Mouse (Mus musculus) midbrain, embryonic 12.5 days (tissue): ENCODE data around the gene Kcnip1. TPM values are rescaled to one million over a fixed set of nuclear protein-coding genes. Genes with fewer than 3 reads are reported as not detected.
A peak's percentile ranks its signal among the peaks of the same experiment; 100 is the strongest.

Experiments used
- ATAC-seq: fragments of 200-750 bp; cut with Nextera tagmentation; 2 replicates; pipeline ENCODE4 v1.8.0; 2017; ENCODE audit warnings: low read depth, moderate TSS enrichment, moderate library complexity; ENCODE audit not compliant: low FRiP score
- H3K27ac ChIP-seq: fragments of 300-500 bp; sonication (generic); replicated peaks from 2 replicates; pipeline ENCODE4 v1.5.1; 2016; ENCODE audit warnings: mild to moderate bottlenecking
- H3K27me3 ChIP-seq: fragments of 300-500 bp; sonication (generic); 2 replicates; pipeline ENCODE4 v1.6.1; 2016; ENCODE audit warnings: mild to moderate bottlenecking
- H3K36me3 ChIP-seq: fragments of 300-500 bp; sonication (generic); 2 replicates; pipeline ENCODE4 v1.6.1; 2016
- H3K4me1 ChIP-seq: fragments of 300-500 bp; sonication (generic); 2 replicates; pipeline ENCODE4 v1.6.1; 2016
- H3K4me2 ChIP-seq: fragments of 300-500 bp; sonication (generic); replicated peaks from 2 replicates; pipeline ENCODE4 v1.6.1; 2016; ENCODE audit warnings: mild to moderate bottlenecking, moderate library complexity
- H3K4me3 ChIP-seq: fragments of 300-500 bp; sonication (generic); 2 replicates; pipeline ENCODE4 v1.5.1; 2016; ENCODE audit warnings: mild to moderate bottlenecking
- H3K9ac ChIP-seq: fragments of 300-500 bp; sonication (generic); replicated peaks from 2 replicates; pipeline ENCODE4 v1.6.1; 2016; ENCODE audit warnings: mild to moderate bottlenecking, moderate library complexity
- H3K9me3 ChIP-seq: fragments of 300-500 bp; sonication (generic); 2 replicates; pipeline ENCODE4 v1.6.1; 2016; ENCODE audit warnings: mild to moderate bottlenecking
- WGBS: fragments of 180-500 bp; shearing (Covaris S2); methylation state at CpG from one replicate; pipeline ENCODE4 v1.1.7; 2016; 5-methylcytosine and 5-hydroxymethylcytosine counted together
- polyA plus RNA-seq: library from polyadenylated mRNA; unstranded; fragments of >200 nt; fragmentation: Nextera tagmentation; extraction: Ambion mirVana; gene quantifications from 2 replicates; pipeline ENCODE4 v1.2.1, GENCODE M21; 2016

The Kcnip1 gene
- 15.0 and 15.5 TPM in 2 replicates for polyA plus RNA-seq

DNA sequence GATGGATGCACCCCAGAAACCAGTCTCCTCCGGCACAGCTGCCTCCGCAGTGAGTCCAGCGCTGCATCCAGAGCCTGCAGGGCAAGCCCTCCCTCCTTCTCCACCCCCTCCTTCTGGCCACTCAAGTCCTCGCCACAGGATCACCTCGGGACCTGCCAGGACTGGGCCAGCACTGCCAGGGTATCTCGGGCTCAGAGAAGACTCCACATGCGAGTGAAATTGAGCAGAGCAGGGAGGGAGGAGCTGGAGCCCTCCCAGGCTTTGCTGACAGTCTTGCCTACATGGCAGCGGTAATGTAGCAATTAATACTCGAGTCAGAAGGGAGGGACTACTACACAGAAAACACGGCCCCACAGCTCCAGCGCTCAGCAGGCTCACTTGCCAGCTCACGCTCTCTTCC, at the start of gene Kcnip1:
Gene Kcnip1 (minus strand): TSS at position 215 of the 400 bp plus-strand sequence.
- no peaks in the 10 kb centered on the region for H3K36me3 ChIP-seq
- ATAC-seq = peak; percentile 49
- no peaks in the 10 kb centered on the region for H3K9me3 ChIP-seq
- H3K9ac ChIP-seq = no peak within 1 kb of the TSS; the same call in 1 of the 2 replicates
- no peak within 1 kb of the TSS for H3K4me3 ChIP-seq
- H3K27me3 ChIP-seq = no peaks in the 10 kb centered on the region
- peak within 1 kb of the TSS; percentile 3; the same call in 1 of the 2 replicates for H3K4me2 ChIP-seq
- no peak within 1 kb of the TSS for H3K27ac ChIP-seq
- peaks cover 12% of the 10 kb centered on the region; the same call in 1 of the 2 replicates for H3K4me1 ChIP-seq
- 30% methylated on average over 12 of the region's 12 CpGs for WGBS

DNA sequence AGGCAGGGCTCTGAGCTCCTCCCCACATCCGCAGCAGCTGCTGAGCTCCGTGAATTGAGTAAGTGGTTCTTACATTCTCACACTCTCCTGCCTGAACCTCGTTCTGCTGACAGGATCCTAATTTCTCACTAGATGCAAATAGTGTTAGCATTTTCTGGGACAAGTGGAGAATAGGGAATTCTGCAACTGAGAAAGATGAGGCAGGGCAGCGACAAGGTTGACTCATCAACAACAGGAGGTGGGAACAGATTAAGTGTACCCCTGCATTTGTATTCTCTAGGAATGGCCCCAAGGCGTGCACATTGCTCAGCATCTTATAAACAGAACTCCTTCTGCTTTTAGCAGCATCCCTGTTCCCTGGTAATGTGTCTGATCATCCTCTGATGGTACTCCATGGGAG, 47.1 kb upstream of the Kcnip1 start:
- H3K9ac ChIP-seq = no peak overlapping the region
- H3K4me3 ChIP-seq = no peak overlapping the region
- no peaks in the 10 kb centered on the region for H3K36me3 ChIP-seq
- WGBS = 86% methylated on average over 5 of the region's 5 CpGs
- H3K4me1 ChIP-seq = no peaks in the 10 kb centered on the region
- no peaks in the 10 kb centered on the region for H3K27me3 ChIP-seq
- no peak for ATAC-seq
- no peaks in the 10 kb centered on the region for H3K9me3 ChIP-seq
- no peak overlapping the region for H3K4me2 ChIP-seq
- H3K27ac ChIP-seq = no peak overlapping the region

DNA sequence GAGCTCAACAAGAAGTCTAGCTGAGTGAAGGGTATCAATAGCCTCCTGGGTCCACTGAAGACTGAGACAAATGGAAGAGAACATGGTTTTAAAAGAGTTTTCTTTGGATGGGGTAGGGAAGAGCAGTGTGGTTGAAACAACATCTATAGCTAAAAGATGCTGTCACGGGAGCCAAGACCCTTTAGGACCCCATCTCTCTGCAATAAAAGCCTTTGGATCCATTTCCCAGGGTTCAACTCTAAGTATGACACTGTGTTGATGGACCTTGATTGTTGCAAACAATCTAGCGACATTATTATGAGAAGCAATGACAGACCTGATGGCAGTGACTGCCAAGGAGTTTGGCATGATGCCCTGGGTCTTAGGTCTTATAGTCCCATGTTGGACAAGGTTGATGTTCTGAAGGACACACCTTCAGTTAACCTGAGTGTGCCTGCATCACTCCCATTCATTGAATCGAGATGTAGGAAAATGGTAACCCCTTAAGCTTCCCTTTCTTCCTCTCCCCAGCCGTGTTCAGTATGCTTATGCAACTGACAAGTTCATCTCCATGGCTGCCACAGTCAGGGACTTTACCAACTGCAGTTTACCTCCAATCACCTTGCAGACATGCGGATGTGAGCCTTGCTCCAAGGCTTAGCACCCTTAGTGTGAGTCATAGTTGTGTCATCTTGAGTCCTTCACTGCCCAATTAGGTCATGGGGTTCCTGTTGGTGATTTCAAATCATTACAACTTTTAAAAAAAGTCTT, 43.1 kb upstream of the Kcnip1 start:
- 83% methylated on average over 5 of the region's 5 CpGs for WGBS
- no peak for ATAC-seq

DNA sequence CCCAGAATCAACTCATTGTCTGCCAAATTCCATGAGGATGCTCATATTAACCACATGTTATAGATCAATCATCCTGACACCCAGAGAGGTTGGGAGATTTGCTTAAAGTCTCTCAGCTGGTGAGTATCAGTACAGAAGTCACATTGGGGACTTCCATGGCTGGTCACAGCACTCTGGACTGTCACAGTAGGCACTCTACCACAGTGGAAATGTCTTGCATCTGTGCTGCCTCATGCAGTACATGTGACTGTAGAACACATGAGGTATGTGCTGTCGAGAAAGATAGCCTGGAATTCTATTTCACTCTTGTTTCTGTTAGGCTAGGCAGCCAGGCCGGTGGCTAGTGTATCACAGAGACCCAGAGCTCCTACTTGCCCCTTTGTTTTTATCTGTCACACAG, 41.8 kb upstream of the Kcnip1 start:
- Histone ChIP-seq H3K4me3 (no peak overlapping the region), H3K27ac (no peak overlapping the region), H3K9ac (no peak overlapping the region), H3K36me3 (no peaks in the 10 kb centered on the region), H3K4me2 (no peak overlapping the region), H3K9me3 (no peaks in the 10 kb centered on the region), H3K27me3 (no peaks in the 10 kb centered on the region), H3K4me1 (no peaks in the 10 kb centered on the region)
- no peak for ATAC-seq
- 76% methylated on average over 2 of the region's 2 CpGs for WGBS

More for the DNA sequence above, 43.1 kb upstream of the Kcnip1 start:
- Histone ChIP-seq H3K27me3 (no peaks in the 10 kb centered on the region), H3K4me1 (no peaks in the 10 kb centered on the region), H3K4me3 (no peak overlapping the region), H3K27ac (no peak overlapping the region), H3K36me3 (no peaks in the 10 kb centered on the region), H3K4me2 (no peak overlapping the region), H3K9me3 (no peaks in the 10 kb centered on the region), H3K9ac (no peak overlapping the region)

DNA sequence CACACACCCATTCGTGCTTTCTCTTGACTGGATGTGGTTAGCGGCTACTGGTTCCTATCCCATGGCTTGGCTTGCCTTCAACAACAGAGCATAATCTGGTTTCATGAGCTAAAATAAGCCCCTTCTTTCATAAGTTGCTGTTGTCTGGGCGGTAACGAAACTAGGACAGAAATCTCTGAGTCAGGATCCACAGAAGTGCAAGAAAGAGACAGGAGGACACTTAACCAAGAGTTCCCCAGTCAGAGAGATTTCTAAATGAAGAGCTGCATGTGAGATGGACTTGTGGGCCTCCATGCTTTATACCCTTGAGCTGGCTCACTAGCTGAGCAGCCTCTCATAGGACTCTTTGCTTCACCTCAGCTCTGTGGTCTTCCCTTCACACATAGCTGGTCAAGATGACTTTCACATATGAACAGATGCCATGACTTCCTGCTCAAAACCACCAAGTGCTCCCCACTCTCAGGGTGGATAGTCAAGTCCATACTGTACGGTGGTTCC, 41.1 kb upstream of the Kcnip1 start:
- no peak for ATAC-seq
- H3K27me3 ChIP-seq = no peaks in the 10 kb centered on the region
- no peaks in the 10 kb centered on the region for H3K36me3 ChIP-seq
- no peak overlapping the region for H3K4me3 ChIP-seq
- H3K4me2 ChIP-seq = no peak overlapping the region
- H3K4me1 ChIP-seq = no peaks in the 10 kb centered on the region
- H3K9me3 ChIP-seq = no peaks in the 10 kb centered on the region
- H3K9ac ChIP-seq = no peak overlapping the region
- no peak overlapping the region for H3K27ac ChIP-seq
- WGBS = 99% methylated on average over 5 of the region's 5 CpGs

DNA sequence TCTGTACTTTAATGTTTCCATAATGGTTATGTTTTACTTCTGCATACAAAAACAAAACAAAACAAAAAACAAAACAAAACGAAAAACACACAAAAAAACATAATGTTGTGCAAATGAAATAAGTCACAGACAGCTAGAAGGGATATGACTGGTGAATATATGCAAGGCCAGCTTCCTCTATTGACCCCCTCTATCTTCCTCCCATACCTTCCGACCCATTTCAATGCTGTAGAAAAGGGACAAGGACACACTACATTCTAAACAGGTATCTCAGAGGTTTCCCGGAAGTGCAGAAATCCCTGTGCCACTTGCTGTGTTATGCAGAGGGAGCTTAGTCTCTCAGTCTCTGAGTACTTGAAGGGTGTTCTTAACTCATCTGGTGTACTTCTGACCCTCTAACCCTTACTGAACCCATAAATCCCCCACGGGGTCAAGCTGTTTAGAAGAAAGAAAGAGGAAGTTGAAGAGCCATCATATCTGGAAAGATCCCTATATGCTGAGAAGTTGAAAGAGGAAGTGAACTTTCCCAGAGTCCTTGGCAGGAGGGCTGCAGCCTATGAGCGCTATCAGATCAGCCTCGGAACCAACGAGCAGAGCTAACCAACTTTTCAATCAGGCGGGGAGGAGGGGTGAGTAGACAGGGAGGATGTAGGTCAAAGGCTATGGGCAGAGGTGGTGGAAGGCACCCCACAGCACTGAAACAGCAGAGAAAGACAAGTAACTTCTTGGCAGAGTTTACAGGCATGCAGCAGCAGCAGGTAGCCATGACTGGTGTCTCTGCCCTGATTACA, 38.3 kb upstream of the Kcnip1 start:
- H3K27ac ChIP-seq = no peak overlapping the region
- H3K9ac ChIP-seq = no peak overlapping the region
- no peaks in the 10 kb centered on the region for H3K4me1 ChIP-seq
- no peak overlapping the region for H3K4me3 ChIP-seq
- H3K4me2 ChIP-seq = no peak overlapping the region
- no peaks in the 10 kb centered on the region for H3K27me3 ChIP-seq
- ATAC-seq = no peak
- H3K9me3 ChIP-seq = no peaks in the 10 kb centered on the region
- 75% methylated on average over 8 of the region's 8 CpGs for WGBS
- H3K36me3 ChIP-seq = no peaks in the 10 kb centered on the region

DNA sequence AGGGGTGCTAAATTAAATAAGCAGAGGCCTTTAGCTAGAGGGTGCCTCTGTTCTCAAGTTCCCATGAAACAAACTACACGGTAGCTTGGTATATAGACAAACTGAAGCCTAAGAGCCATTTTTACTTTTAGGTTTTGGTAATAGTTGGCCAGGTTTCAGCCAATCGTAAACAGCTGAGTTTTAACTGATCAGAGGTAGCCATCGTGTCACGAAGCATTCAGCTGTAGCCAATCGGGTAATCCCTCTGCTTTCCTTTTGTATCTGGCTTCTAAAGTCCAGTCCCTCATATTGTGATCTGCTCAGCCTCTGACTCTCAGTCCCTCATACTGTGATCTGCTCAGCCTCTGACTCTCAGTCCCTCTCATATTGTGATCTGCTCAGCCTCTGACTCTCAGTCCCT, 36.7 kb upstream of the Kcnip1 start:
- no peaks in the 10 kb centered on the region for H3K36me3 ChIP-seq
- H3K4me2 ChIP-seq = no peak overlapping the region
- H3K27me3 ChIP-seq = no peaks in the 10 kb centered on the region
- no peak overlapping the region for H3K4me3 ChIP-seq
- WGBS = 40% methylated on average over 5 of the region's 5 CpGs
- H3K9me3 ChIP-seq = no peaks in the 10 kb centered on the region
- no peak overlapping the region for H3K27ac ChIP-seq
- H3K9ac ChIP-seq = no peak overlapping the region
- no peak for ATAC-seq
- H3K4me1 ChIP-seq = no peaks in the 10 kb centered on the region

DNA sequence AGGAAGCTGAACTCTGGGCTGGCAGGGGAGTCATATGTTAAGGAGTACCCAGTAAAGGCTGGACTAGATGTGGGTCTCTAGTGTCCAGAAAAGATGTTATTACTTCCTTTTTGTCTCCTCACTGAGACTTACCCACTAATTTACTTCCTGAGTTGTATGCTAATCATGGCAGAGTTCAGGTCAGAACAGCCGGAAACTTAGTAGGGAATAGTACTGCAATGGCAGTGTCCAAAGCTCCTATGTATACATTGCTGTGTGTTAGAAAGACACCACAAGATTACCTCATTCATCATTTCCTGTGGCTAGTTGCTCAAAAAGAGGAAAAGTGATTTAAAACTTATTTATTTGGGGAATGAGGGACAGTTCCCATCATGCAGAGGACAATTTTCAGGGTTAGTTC, 32.1 kb upstream of the Kcnip1 start:
- no peaks in the 10 kb centered on the region for H3K9me3 ChIP-seq
- no peak overlapping the region for H3K27ac ChIP-seq
- H3K36me3 ChIP-seq = no peaks in the 10 kb centered on the region
- no peak overlapping the region for H3K9ac ChIP-seq
- no peaks in the 10 kb centered on the region for H3K4me1 ChIP-seq
- ATAC-seq = no peak
- H3K4me3 ChIP-seq = no peak overlapping the region
- H3K27me3 ChIP-seq = no peaks in the 10 kb centered on the region
- H3K4me2 ChIP-seq = no peak overlapping the region
- WGBS = 92% methylated on average over 1 of the region's 1 CpGs

DNA sequence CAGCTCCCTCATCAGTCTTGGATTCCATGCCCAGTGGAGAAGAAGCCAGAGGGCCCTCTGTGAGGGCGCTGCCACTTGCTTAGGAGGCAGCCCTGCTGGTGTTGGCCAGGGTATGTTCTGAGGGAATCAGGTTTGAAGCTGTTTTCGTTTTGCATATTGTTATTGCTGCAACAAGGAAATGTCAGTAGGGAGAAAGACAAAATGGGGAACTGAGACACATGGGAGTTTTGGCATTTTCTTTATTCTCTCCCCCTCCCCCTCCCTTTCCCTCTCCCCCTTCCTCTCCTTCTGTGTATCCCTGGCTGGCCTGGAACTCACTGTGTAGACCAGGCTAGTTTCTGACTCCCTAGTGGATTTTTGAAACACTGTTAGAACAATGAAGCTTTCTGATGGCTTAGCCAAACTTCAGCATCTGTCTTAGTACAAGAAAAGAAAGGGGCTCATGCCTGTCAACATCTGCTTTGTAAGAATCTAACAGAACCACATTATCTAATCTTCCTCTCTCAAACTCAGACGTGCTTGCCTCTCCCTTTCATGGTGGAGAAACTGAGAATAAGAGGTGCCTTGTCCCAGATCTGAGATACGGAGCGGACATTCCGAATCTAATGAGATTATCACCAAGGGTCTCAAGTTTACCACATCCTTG, 19.2 kb upstream of the Kcnip1 start:
- Histone ChIP-seq H3K4me3 (no peak overlapping the region), H3K9me3 (no peaks in the 10 kb centered on the region), H3K9ac (no peak overlapping the region), H3K36me3 (no peaks in the 10 kb centered on the region), H3K27ac (no peak overlapping the region), H3K27me3 (no peaks in the 10 kb centered on the region), H3K4me1 (no peaks in the 10 kb centered on the region), H3K4me2 (no peak overlapping the region)
- WGBS = 62% methylated on average over 6 of the region's 6 CpGs
- ATAC-seq = no peak

DNA sequence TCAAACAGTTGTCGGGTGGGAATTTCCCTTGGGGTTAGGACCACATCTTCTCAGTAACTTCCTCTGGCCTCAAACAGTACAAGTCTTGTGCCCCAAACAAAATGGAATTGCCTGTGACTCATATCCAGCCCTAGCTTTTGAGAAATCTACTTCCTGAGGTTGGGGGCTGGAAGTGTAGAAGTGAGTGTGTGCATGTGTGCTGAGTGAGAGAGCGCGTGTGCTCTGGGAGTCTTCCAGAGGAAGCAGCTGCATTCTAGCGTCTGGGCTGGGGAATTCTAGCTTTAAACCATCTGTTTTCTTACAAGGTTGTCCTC, 17.9 kb upstream of the Kcnip1 start:
- no peaks in the 10 kb centered on the region for H3K4me1 ChIP-seq
- H3K4me3 ChIP-seq = no peak overlapping the region
- H3K27ac ChIP-seq = no peak overlapping the region
- H3K27me3 ChIP-seq = no peaks in the 10 kb centered on the region
- no peak for ATAC-seq
- H3K9me3 ChIP-seq = no peaks in the 10 kb centered on the region
- H3K36me3 ChIP-seq = no peaks in the 10 kb centered on the region
- H3K9ac ChIP-seq = no peak overlapping the region
- 84% methylated on average over 4 of the region's 4 CpGs for WGBS
- H3K4me2 ChIP-seq = no peak overlapping the region

DNA sequence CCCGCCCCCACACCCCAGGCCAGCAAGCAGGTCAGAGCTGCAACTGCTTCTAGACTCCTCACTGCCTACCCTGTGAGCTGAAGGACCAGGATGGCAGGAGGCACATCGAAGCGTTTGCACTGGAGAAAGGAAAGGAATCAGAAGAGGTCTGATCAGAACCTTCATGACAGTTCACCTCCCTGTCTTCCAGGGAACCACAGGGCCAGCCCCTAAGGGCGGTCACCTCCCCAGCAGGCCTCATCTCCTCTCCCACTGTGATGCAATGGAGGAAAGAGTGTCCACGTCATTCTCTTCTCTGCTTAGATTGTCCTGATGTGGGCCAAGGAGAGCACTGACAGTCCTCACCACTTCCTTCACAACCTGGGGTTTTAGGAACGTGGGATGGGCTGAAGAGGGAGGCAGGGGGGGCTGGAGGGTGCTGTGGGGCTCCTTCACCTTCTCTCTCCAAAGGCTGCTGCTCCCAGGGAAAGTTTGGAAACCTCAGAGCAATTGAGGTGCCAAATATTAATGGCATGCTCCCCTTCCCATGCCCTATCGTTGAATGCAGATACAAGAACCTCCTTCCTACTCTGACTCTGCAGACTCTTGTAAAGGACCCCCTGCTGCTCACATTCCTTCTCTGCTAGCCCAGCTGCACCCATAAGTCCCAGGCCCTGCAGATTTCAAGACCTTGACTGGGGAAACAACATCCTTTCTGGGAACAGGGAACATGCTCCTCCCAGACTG, 17.3 kb upstream of the Kcnip1 start:
- no peak for ATAC-seq
- 75% methylated on average over 7 of the region's 7 CpGs for WGBS
- H3K27ac ChIP-seq = no peak overlapping the region

More for the DNA sequence above, 17.3 kb upstream of the Kcnip1 start:
- H3K4me1 ChIP-seq = no peaks in the 10 kb centered on the region
- H3K9ac ChIP-seq = no peak overlapping the region
- no peaks in the 10 kb centered on the region for H3K36me3 ChIP-seq
- no peaks in the 10 kb centered on the region for H3K9me3 ChIP-seq
- H3K4me2 ChIP-seq = no peak overlapping the region
- no peaks in the 10 kb centered on the region for H3K27me3 ChIP-seq
- no peak overlapping the region for H3K4me3 ChIP-seq
